Mouse (Mus musculus): ENCODE results near the gene Capn3.

Capn3 gene

GRCm38 (mm10) chr2:120455719-120456118 is at the start of gene Capn3:
Gene Capn3, plus strand, starts transcription at chr2:120456019.
- DNase-seq (ENCODE audit: low spot score in 2 of 2) = no peak

DNA sequence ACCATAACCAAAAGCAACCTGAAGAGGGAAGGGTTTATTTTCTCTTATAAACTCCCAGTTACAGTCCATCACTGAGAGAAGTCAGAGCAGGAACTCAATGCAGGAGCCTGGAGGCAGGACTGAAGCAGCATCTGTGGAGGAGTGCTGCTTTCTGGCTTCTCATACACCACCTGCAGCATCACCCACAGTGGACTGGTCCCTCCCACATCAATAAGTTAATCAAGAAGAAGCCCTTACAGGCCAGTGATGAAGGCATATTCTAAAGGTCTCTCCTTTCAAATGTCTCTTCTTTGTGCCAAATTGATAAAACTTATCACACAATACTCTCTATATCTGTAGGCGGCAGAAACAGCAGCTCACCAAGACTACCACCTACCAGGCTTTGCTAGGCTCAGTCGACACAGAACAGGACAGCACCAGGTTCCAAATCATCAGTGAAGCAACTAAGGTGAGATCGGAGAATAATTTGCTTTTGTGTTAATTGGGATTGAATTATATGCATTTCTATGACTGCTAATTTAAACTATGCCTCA is 44.7 kb upstream of the Capn3 start:
- no peak for DNase-seq (ENCODE audit: low spot score in 2 of 2)

GRCm38 (mm10) chr2:120414113-120414512 is 41.7 kb upstream of the Capn3 start:
- no peak for DNase-seq (ENCODE audit: low spot score in 2 of 2)

DNA sequence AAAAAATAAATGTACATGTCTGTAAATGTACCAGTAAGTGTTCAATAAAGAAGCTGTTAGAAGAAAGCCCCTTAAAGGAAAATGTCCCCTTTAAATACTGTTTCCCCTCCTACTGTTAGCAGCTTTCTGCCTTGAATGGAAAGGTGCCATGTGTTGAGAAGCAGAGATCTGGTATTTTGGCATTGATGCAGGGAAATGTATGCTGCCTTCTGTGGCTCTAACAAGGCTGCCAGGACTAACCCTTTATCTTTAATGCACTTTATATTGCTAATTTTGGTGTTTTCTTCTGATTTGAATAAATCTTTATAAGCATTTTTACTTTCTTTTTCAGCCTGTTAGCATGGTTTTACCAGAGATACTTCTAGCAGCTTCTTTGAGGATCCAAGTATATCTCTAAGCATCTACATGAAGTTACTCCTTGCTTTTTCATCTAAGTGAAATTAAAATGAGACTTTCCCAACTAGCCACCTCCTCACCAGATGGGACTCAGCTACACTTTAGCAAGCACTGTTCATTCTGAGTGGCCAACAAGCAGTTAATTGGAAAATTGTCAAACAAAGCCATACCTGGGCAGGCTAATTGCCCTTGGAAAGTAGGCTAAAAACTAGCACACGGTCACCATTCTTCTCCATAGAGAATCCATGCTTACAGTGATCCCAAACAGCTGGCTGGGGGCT is 40.9 kb upstream of the Capn3 start:
- no peak for DNase-seq (ENCODE audit: low spot score in 2 of 2)

DNA sequence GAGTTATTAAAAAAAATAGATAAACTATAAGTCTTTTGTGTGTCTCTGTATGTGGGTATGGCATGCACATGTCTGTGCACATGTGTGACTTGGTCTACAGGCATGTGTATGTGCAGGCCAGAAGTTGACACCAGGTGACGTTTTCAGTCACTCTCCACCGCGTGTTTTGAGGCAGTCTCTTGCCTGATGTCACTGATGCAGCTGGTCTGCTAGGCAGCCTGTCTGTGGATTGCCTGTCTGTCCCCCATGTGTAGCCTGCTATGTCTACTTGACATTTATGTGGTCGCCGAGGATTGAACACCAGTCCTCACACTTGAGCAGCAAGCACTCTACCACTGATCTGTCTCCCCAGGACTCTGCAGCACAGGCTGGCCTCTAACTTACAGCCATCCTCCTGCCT is 31.4 kb upstream of the Capn3 start:
- no peak for DNase-seq (ENCODE audit: low spot score in 2 of 2)

- no peak for DNase-seq (ENCODE audit: low spot score in 2 of 2)
Observed at GRCm38 (mm10) chr2:120444486-120444885, 11.3 kb upstream of the Capn3 start.

DNA sequence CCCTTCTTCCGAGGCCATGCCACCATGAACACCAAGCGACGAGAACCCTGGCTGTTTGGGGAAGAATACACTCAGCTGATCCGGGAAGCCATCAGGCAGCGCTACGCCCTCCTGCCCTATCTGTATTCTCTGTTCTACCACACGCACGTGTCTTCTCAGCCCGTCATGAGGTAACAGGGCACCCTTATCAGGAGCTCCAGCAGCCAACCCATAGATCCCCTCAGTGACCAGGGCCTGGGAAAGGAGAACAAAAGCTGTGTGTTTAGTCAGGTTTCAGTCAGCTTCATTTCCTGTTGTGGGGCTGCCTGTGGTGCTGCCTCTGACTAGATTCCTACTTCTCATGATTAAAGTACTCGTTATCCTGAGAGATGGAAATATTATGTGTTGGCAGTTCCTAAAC is 9.4 kb upstream of the Capn3 start:
- DNase-seq (ENCODE audit: low spot score in 2 of 2) = peak in 1 of 2 experiments; percentile 18

DNA sequence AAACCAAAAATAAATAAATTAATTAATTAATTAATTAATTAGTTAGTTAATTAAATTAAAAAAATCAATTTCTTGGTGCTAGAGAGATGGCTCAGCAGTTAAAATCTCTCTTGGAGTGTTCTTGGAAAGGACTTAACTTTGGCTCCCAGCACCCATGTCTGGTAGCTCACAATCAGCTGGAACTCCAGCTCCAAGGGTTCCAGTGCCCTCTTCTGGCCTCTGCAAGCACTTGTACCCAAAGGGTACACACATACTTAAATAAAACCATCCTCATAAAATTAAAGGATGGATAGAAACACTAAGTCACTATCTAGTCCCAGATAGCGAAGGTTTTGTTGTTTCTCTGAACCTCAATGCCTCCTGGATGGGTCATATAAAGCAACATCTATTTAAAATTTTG is 8.5 kb upstream of the Capn3 start:
- DNase-seq (ENCODE audit: low spot score in 2 of 2) = no peak

DNA sequence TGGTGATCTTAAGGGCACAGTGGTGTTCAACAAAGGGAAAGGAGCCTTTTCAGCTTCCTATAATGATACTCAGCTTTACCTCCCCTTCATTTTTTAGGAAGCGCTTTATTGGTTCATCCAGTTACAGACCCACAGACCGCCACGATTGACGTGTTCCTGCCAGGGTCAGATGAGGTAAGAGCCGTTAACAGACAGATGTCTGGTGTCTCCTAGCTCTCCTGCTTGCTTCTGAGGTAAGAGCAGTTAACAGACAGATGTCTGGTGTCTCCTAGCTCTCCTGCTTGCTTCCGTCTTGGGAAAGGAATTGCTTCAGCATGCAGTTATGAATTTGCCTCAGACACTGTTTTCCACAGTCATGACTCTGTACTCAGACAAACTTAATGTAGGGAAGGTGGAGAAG is 5.1 kb upstream of the Capn3 start:
- no peak for DNase-seq (ENCODE audit: low spot score in 2 of 2)

DNA sequence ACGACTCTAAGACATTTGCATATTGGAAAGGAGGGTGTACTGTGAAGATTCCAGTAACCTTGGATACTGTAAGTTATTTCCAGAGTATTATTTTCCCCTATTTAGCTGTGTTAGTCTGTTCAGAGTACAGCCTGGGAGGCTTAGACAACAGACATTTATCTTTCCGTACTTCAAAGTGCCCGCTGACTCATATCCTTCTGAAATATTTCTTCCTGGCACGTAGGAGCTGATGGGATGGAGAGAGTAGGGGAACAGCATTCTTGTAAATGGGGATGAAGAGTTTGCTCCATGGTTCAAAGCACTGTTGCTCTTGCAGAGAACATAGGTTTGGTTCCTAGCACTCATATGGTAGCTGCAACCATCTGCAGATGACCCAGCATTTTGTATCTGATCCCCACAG is 3.2 kb upstream of the Capn3 start:
- no peak for DNase-seq (ENCODE audit: low spot score in 2 of 2)

GRCm38 (mm10) chr2:120454987-120455386 is 832 bp upstream of the Capn3 start:
- no peak for DNase-seq (ENCODE audit: low spot score in 2 of 2)

DNA sequence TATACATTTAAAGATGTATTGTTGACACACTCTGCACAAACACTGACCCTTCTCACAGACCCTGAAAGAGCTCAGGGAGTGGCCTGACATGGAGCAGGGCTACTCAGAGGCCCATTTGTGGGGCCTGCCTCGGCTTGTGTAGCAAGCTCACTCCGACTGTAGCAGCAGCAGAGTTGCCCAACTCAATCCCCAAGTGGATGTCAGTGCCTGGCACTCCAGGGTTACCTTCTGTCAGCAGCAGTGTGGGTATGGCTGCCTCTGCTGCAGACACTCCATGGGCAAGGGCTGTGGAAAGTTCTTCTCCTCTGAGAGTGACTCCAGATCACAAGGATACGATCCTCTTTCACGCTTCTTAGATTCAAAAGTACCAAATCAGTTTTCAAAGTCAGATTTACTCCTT is 4.4 kb downstream of the Capn3 start:
- DNase-seq (ENCODE audit: low spot score in 2 of 2) = no peak

GRCm38 (mm10) chr2:120463328-120463727 is 7.5 kb downstream of the Capn3 start:
- no peak for DNase-seq (ENCODE audit: low spot score in 2 of 2)

GRCm38 (mm10) chr2:120464091-120464490 is 8.3 kb downstream of the Capn3 start:
- no peak for DNase-seq (ENCODE audit: low spot score in 2 of 2)

DNA sequence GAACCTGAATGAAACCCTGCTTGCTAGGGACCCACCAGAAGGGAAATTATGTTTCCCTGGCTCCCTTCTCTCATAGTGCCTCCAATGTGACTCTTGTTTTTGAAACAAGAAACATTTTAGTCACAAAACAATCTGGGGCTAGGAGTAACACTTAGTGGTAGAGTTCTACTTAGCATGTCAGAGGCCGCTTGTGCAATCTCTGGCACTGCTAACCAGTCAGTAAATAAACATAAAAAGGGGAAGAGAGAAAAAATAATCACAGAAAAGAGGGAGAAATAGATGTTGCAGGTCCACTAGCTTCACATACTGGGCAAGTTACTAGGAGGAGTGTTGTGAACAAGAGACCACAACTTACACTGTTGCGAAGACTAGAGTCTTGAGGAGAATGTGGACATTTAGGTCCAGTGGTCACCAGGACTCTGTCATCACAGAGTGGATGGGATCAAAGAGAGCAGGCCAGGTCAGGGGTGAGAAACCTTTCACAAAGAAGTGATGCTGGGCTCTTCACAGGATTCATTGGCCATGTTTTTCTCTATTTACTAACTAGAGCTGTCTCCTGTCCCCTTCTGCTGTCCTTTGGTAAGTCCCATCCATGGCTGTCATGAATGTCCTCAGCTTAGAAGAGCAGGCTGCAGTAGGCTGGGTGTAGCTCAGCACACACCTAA is 9.0 kb downstream of the Capn3 start:
- DNase-seq (ENCODE audit: low spot score in 2 of 2) = no peak

- DNase-seq (ENCODE audit: low spot score in 2 of 2) = no peak
Observed at GRCm38 (mm10) chr2:120465397-120465785, 9.6 kb downstream of the Capn3 start.

DNA sequence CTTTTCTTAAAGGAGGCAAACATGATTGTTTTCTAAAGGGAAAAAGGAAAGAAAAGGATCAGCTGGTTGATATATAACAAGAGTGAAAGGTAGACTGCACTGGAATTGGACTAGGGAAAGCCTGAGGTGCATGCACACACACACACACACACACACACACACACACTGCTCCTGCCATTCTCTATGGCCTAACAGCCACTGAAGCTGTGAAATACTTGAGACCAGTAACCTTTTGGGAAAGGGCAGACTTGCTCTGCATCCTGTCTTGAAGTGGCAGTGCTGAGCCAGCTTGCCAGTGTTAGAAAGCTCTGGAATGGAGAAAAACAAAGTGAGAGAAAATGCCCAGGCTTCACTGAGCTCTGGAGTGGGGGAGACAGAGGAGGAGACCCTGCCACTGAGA is 12.2 kb downstream of the Capn3 start:
- DNase-seq (ENCODE audit: low spot score in 2 of 2) = no peak

DNA sequence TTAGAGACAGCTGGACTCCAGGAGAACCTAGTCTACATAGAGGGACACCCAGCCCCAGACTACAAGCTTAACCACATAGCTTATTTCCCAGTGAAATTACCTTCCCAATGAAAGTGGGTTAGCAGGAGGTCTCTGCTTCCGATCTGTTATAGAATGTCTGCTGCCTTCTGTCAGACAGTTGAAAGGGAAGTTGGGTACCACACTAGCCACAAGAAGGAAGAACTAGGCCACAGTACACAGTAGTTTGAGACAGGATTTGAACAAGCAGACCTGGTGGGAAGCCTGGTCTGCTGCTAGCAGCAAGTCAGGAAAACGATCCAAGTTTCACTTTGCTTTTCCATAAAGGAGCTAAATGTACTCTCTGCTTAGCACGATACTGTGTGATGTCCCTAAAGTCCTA is 13.4 kb downstream of the Capn3 start:
- no peak for DNase-seq (ENCODE audit: low spot score in 2 of 2)

DNA sequence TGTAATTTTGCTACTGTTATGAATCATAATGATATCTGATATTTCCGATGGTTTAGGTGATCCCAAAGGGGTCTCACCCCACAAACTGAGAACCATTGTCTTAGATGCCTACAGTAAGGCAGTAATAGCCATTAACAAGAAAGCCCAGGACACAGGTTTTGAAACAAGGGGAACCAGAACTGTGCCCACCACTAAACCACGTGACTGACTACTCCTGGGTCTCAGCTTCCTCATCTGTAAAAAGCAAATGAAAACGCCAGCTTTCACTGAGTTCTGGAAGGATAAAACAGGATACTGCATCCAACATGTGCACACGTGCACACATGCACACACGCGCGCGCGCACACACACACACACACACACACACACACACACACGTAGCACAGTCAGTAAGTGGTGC is 13.9 kb downstream of the Capn3 start:
- no peak for DNase-seq (ENCODE audit: low spot score in 2 of 2)

- no peak for DNase-seq (ENCODE audit: low spot score in 2 of 2)
Observed at GRCm38 (mm10) chr2:120470856-120471255, 15.0 kb downstream of the Capn3 start.

- no peak for DNase-seq (ENCODE audit: low spot score in 2 of 2)
Observed at GRCm38 (mm10) chr2:120476277-120477087, 20.7 kb downstream of the Capn3 start.

DNA sequence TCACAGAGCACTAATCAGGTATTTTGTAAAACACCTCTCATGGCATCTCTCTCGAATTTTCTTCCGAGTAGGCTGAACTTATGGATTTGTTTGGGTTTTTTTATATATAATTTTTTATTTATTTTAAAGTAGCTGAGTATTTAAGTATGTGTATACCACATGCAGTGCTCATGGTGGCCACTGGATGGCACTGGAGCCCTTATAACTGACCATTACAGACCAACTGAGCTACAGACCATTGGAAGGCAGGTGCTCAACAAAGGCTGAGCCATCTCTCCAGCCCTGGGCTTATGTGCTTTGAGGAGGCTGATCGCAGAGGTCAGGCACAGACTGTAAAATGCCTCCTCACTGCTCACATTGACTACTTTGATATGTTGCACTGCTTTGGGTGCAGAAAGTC is 22.8 kb downstream of the Capn3 start:
- peak; percentile 57 to 84 for DNase-seq (ENCODE audit: low spot score in 2 of 2)

DNA sequence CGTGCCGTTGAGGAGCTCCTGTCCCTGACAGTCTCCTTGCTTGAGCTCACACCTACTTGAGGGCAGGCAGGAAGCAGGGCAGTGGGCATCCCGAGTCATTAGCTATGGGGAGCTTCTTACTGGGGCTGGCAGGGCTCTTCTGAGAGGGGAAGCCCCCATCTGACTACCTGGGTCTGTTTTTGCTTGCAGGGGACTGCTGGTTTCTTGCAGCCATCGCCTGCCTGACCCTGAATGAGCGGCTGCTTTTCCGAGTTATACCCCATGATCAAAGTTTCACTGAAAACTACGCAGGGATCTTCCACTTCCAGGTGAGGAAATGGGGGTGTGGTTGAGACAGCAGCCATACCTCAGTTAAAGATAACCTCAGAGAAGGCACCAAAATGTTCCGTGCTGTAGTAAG is 26.1 kb downstream of the Capn3 start:
- DNase-seq (ENCODE audit: low spot score in 2 of 2) = no peak
